Mouse (Mus musculus): ENCODE measurements around the gene Ptpre.

DNA sequence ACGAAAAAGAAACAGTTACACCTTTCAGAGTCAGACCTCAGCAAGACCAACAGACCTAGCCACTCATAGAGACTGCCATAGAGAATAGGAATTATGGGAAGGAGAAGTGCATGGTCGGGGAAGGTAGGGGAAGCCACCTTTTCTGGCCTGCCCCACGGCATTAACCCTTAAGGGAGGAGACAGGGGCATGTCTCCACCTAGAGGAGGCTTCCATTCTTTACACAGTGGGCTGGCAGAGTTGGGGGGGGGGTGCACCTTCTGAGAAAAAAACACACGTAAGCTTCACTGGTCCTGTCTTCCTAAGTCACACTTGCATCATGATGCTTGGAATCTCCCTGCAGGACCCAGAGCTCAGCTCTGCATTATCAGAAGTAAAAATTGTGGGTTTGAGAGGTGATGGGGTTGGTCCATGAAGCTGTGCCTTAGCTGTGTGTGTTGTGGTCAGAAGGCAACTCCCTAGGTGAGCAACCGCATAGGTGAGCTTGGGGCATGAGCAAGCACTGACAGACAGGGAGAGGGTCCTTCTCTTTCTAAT is 58.4 kb downstream of the Ptpre start:
- TF ChIP-seq CTCF (conservative IDR thresholded peaks at IDR 0.05; ENCODE audit: low read length): no peak
- no peak for TF ChIP-seq POU5F1 (IDR thresholded peaks at IDR 0.05; ENCODE audit: borderline replicate concordance, low read length)
- TF ChIP-seq NANOG (IDR thresholded peaks at IDR 0.05; ENCODE audit: borderline replicate concordance, low read length): no peak

Data from E14TG2a.4 (cell line).